Mouse (Mus musculus) C2C12 (cell line): ENCODE measurements around the gene Nr2e3.

Experiments
- CTCF ChIP-seq: IDR thresholded peaks from one replicate; pipeline ENCODE4 v1.5.1; 2011; ENCODE audit not compliant: control insufficient read depth, insufficient read depth, insufficient read length
- FOSL1 ChIP-seq: IDR thresholded peaks from one replicate; pipeline ENCODE4 v1.8.0; 2011; ENCODE audit warnings: mild to moderate bottlenecking, low read length; ENCODE audit not compliant: poor library complexity, insufficient read depth, severe bottlenecking
- MAX ChIP-seq: IDR thresholded peaks from one replicate; pipeline ENCODE4 v1.6.1; 2011; ENCODE audit warnings: mild to moderate bottlenecking, control low read depth
- MYOD1 ChIP-seq: IDR thresholded peaks from one replicate; pipeline ENCODE4 v1.6.1; 2011; ENCODE audit warnings: low read depth; ENCODE audit not compliant: control insufficient read depth, insufficient read length

- TF ChIP-seq CTCF (no peak), FOSL1 (no peak), MAX (no peak), MYOD1 (no peak)
Observed at GRCm38 (mm10) chr9:59952515-59953070, 7.9 kb downstream of the Nr2e3 start.
